ENCODE assay signal across 22 mouse cellular contexts in genomic region chr9:110892552-110892951, GRCm38 (mm10). TPM values are rescaled to one million over a fixed set of nuclear protein-coding genes. Genes with fewer than 3 reads are reported as not detected.
"Had no signal": no experiment of that assay in that cellular context is flagged by ENCODE, and none has a peak within 500 bp of the region (broad histone marks: within the 10 kb centered on the region; RNA-seq: fewer than 3 reads in every experiment).

No protein-coding gene starts in this region.

- DNase-seq: left cerebral cortex, postnatal 4 days; liver; liver, embryonic 13.5 days; liver, postnatal 0 days; lung, adult 18-20 months; lung, adult 2 months; lung, embryonic 14.5 days; lung, postnatal 10 days; lung, postnatal 14 days; lung, postnatal 36 days; lung, postnatal 4 days; midbrain, embryonic 14.5 days had no signal

RNA-seq across cellular contexts. Expression of gene Tmie, which starts 12.6 kb away (rescaled TPM):
- total RNA-seq: megakaryocyte progenitor cell, adult 5-6 weeks; megakaryocyte, adult 5-6 weeks; megakaryocyte-erythroid progenitor cell, adult 5-6 weeks; monocyte, adult 5-6 weeks had no signal

RNA-seq across cellular contexts. Expression of gene Fam240a, which starts 24.1 kb away (rescaled TPM):
- total RNA-seq: left cerebral cortex, postnatal 10 days; left cerebral cortex, postnatal 14 days; left cerebral cortex, postnatal 25 days; left cerebral cortex, postnatal 36 days; left cerebral cortex, postnatal 4 days; liver, adult 2 months; megakaryocyte progenitor cell, adult 5-6 weeks; megakaryocyte, adult 5-6 weeks; megakaryocyte-erythroid progenitor cell, adult 5-6 weeks; midbrain, postnatal 0 days; monocyte, adult 5-6 weeks had no signal

RNA-seq across cellular contexts. Expression of gene Prss50, which starts 34.8 kb away (rescaled TPM):
- total RNA-seq: left cerebral cortex, postnatal 14 days; left cerebral cortex, postnatal 4 days; liver, adult 2 months; monocyte, adult 5-6 weeks had no signal

RNA-seq across cellular contexts. Expression of gene Prss46, which starts 48.2 kb away (rescaled TPM):
- total RNA-seq: left cerebral cortex, postnatal 10 days; left cerebral cortex, postnatal 14 days; left cerebral cortex, postnatal 25 days; left cerebral cortex, postnatal 36 days; left cerebral cortex, postnatal 4 days; liver, adult 2 months; megakaryocyte progenitor cell, adult 5-6 weeks; megakaryocyte, adult 5-6 weeks; megakaryocyte-erythroid progenitor cell, adult 5-6 weeks; midbrain, postnatal 0 days; monocyte, adult 5-6 weeks had no signal
